Mouse (Mus musculus): Measurements from ENCODE around the gene Aen.

Gene Aen

DNA sequence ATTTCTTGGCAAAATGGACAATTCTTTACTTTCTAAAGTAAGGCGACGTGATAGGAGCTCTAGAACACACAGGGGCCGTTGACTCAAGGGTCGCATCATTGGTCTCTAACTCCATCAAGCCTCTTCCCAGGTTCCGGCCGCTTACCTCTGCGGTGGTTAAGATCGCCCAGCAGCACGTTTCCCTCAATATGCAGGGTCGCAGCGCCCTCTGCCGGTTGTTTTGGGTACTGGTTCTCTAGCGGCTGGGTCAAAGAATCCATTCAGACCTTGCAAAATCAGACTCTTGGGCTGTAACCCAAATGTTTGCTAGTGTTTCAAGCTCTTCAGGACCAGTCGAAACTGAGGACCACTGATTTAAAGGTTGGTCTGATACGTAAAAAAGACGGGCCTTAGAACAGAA is 5.0 kb upstream of the Aen start:
- DNase-seq (ENCODE audit: extremely low spot score, low read depth, low spot score), result peak; percentile 64

DNA sequence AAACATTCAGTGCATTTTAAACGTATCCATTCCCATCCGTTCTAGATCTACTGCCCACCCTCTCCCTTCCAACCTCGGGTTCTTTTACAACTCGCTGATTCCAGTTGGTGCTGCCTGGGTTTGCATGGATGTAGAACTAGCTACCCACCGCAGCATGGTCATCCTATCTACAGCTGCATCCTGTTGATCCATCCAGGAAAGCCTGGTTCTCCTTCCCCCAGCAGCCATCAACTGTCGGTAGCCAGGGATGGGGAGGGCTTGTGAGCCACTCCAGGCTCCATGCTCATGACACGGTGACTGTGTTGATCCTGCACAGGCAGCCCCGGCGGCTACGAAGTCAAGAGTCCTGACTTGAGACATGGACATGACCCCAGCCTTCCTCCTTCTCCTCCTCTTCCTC is 1.7 kb upstream of the Aen start:
- DNase-seq (ENCODE audit: extremely low spot score, low read depth, low spot score), result no peak

DNA sequence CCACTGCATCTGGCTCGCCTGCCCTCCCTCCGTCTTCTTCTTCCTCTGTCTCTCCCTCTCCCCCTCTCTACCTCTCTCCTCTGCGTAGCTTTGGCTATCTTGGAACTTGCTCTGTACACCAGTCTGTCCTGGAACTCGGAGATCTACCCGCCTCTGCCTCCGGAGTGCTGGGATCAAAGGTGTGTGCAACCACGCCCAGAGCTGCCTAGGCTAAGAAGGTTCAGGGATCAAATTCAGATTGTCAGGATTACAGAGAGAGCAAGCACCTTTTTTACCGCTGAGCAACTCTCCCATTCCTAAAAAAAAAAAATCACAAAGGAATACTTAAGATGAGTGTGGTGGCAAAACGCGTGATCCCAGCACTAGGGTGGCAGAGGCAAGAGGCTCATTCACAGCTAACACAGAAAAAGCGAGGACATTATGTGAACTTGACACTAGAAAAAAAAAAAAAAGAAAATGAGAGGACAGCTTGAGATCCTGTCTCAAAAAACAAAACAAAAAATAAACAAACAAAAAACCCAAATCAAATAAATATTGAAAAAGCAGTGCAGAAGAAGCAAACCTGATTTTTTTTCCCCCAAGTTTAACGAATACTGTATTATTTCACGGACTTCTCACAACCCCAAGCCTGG is 517 bp upstream of the Aen start:
- no peak for DNase-seq (ENCODE audit: extremely low spot score, low read depth, low spot score)

DNA sequence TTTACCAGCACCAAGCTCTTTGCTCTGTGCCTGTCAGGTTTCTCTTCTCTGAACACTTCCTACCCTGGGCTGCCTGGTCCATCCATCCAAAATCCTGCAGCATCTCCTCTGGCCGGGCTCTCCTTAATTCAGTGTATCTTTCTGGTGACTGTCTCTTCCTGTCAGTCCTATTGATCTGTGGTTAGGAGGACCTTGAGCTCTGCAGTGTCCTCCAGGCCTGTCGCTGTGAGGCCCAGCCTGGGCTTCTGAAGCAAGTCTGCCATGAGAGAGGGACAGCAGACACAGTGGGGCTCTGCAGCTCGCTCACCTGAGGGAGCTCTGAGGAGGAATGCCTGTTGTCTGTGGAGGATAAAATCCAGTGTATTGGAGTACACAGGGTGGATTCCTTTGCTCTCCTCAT is 1.9 kb downstream of the Aen start:
- no peak for DNase-seq (ENCODE audit: extremely low spot score, low read depth, low spot score)

DNA sequence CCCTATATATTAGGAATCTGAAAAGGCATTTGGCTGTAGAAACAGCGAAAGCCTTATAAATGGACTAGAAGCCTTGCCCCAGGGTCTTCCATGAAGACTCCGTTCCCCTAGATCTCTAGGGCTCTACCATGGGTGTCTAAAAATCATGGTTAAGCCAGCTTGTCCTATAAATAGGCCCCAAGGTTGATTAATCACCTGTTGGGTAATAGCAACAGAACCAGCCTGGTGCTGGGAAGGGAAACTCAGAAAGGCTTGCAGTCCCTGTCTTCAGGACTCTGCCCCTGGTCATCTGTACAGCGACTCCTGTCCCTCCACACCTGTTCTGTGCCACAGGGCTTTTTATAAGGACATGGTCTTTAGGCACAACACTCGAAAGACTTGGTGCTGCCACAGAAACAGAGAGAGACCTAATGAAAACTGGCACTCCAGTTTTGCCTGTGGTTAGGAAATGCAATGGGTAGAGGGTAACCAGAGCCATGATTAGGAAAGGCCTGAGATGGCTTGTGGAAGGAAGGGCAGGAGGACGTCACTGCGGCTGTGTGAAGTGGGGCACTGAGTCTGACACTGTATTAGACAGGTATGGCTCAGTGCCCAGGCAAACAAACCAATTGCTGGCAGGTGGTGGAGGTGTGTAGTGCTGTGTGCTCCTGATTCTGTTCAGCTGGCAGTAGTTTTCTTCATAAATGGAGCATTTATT is 7.7 kb downstream of the Aen start:
- DNase-seq (ENCODE audit: extremely low spot score, low read depth, low spot score), result no peak

DNA sequence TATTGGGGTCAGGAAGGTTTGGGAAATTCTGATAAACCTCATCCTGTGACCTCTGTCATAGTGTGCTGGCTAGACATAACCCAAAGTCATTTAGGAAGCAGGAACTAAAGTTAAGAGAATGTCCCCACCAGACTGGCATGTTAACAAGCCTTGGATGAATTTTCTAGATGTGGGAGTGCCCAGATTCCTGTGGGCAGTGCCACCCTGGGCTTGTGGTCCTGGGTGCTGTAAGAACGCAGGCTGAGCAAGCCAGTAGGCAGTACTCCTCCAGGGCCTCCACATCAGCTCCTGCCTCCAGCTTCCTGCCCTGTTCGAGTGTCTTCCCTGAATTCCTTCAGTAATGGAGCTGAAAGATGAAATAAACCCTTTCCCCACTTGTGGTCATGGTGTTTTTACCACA is 8.5 kb downstream of the Aen start:
- no peak for DNase-seq (ENCODE audit: extremely low spot score, low read depth, low spot score)

DNA sequence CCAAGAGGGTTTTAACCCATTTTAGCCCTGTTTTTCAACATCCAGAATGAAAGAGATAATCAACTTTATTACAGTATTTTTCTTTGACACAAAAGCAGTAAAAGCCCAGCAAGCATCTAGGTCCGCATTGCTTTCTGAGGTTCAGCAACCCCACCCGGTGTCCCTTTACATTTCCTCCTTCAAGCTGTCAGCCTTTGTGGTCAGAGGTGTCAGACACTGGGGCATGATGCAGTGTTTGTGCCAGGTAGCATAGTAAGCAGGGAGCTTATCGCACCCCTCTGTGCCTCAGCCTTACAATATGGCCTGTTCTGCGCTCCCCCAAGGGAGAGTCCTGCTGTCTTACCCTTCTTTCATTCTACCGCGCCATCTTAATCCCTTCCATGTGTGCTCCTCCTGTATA is 13.4 kb downstream of the Aen start:
- no peak for DNase-seq (ENCODE audit: extremely low spot score, low read depth, low spot score)

DNA sequence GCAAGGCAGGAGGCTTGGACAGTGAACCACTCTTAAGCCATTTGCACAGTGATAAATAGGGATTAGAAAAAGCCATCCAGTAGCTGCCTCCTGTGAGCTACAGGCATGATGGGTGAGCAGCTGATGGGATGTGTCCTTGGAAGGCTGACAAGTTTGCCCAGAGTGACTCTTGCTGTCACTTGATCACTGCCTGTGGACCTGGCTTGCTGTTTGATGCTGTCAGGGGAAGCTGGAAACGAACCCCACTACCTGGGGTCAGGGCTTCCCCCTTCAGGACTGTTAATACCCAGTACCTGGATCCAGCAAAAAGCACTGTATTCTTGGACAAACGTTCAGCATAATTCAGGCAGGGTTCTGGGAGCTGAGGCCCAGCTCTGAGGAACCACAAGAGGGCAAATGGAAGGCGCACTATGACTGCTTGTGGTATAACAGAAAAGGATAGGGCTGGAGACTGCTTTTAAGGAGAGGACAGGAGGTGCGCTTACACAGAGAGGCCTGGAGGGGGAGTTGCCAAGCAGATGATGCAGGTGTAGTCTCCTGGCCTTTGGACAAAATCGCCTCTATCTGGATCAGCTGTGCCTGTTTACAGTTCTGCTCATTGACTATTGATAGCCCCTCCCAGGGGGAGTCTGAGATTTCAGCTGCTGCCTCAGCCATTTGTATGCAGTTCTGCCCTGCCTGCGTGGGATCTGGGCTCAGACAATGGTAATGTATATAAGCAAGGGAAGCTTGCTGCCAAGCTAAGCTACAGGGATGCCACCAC is 14.9 kb downstream of the Aen start:
- DNase-seq (ENCODE audit: extremely low spot score, low read depth, low spot score), result no peak

DNA sequence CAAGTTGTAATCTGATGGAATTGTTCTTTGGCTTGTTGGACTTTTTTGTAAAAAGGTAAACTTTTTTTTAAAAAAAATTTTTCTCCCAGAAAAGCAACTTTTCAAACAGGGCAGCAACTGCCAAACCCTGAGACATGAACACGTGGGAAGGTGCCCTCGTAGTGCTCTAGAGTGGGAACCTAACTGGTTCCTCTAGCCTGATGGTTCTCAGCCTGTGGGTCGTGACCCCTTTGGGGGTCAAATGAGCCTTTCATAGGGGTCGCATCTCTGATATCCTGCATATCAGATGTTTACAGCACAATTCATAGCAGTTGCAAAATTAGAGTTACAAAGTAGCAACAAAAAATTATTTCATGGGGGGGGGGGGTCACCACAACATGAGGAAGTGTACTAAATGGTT is 15.6 kb downstream of the Aen start:
- no peak for DNase-seq (ENCODE audit: extremely low spot score, low read depth, low spot score)

DNA sequence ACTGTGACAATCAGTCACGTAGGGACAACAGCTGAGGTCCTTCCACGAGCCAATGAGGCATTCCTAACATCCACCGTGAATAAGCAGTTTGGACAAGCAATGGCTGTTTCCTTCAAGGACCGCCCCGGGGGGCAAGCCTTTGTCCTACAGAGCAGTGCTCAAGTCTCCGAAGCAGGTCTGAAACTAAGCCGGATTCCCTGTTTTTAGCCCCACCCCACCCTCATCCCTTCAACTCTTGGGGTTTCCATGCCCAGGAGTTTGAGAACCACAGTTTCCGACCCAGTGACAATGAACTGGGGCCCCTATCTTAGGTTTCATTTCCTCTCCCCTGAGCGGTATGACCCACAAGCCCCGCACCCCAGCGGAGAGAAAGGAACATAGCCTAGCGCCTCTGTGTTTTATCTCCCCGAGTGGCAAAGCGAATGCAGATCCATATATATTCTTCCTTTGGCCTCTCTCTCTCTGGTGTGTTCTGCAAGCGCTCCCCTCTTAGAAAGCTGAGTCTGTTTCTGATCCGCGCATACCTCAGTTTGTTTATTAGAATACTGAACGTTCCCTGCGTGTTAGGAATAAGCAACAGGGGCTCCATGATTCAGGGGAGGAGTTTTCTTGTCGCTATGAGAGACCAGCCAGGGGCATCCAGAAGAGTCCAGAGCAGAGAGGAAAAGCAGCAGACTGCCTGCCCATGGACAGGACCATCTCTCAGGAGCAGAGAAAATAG is 16.8 kb downstream of the Aen start:
- no peak for DNase-seq (ENCODE audit: extremely low spot score, low read depth, low spot score)

DNA sequence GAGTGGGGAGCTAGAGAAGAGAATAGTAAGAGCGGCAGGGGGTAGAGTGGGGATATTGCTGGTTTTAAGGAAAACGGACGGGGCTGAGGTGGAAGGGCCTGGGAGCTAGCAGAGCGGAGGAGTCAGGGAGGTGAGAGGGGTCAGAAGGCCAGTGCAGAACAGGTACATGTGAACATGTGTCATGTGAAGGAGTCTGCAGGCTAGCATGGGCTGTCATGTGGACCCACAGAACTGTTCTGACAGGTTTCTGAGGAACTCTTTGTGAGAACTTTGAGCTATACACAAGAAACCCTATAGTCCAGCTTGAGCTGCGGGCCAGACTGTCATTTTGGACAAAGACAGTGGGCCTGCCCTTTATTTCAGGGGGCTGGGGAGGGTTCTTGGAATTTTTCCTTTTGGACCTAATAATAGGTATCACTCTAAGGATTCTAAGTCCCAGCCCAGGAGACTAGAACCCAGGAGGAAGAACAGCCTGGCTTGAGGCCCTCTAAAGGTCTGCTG is 17.4 kb downstream of the Aen start, which contains the start of gene Isg20:
TSS of gene Isg20 (plus strand) at position 451 of the 501 bp plus-strand sequence.
- DNase-seq (ENCODE audit: extremely low spot score, low read depth, low spot score), result no peak

DNA sequence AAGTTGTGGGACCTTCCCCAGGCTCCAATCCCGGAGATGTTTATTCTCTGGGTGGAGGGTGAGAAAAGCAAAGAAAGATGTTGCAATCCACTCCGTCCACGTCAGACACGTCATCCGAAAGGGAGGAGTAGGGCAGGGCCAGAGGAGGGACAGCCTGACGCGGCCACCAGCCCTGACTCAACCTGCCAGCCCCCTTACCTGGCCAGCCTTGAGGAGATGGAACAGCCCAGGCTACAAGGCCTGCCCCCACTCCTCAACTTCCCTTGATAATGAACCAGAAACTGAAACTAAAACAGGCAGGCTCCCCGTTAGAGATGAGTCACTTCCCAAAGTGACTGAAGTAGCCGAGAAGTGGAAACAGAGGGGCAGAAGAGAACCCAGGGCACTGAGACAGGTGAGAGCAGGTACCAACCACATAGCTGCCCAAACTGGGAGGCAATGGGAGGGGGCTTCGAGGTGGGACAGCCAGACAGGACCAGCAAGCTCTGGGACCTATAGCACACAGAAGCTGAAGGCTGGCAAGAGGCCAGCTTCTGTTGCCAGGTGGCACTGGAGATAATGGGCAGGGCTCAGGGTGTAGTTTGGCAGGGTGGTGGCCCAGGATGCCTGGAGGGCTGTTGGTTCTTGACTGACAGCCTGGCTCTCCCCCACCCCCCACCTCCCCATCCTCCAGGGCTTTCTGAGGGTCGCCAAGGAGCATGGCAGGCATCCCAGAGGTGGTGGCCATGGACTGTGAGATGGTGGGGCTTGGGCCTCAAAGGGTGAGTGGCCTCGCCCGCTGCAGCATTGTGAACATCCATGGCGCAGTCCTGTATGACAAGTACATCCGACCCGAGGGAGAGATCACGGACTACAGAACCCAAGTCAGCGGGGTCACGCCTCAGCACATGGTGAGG is 18.2 kb downstream of the Aen start:
- no peak for DNase-seq (ENCODE audit: extremely low spot score, low read depth, low spot score)

DNA sequence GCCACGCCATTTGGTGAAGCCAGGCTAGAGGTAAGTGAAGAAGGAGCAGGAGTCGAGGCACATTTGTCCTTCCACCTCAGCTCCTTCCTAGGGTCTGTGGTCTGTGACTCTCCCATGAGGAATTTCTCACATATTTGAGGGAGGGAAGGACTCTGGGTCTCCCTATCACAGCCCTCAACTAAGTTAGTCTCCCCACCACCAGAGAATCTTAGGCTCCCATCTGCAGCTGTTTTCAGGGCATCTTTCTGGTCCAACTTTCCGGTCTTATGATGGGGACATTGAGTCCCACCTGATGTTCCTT is 18.8 kb downstream of the Aen start:
- no peak for DNase-seq (ENCODE audit: extremely low spot score, low read depth, low spot score)

DNA sequence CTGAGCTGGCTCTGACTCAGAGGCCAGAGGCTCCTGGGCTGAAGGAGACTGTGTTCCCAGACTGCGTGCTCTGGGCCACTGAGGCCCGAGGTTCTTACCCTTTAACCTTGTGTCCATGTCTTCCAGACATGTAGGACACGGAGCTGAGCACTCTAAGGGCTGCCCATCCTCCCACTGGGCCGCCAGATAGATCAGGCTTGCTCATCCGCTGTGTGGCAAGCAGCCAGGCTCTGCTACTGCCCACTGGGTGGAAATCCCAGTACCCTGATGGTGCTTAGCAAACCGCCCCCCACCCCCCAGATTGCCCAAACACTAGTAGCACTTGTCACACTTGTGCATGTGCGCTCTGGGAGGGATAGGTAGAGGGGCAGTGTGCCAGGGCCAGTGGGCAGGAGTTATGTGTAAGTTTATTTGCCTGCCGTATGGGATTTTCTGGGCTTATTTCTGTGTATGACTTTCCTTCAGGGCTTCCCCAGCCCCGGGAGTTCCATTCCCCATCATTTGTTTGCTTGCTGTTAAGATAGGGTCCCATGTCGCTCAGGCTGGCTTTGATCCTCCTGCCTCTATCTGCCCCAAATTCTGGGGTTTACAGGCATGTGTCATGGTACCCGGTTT is 19.3 kb downstream of the Aen start:
- no peak for DNase-seq (ENCODE audit: extremely low spot score, low read depth, low spot score)

DNA sequence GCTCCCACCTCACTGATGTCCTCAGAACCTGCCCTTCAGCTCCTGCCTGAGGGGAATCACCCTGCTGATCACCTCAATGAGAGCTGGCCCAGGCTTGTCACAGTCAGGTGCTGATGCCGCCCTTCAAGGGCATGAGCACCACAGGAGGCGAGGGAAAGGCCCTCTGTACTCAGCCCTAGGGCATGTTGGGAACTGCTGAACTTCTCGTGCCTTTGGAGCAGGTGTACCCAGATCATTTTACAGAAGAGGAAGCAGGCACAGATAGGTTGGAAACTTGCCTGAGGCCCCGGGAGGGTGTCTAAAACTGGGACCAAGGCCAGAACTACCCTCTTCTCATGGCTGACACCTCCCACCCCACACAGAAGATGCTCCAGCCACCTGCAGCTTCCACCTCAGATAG is 23.0 kb downstream of the Aen start:
- DNase-seq (ENCODE audit: extremely low spot score, low read depth, low spot score), result no peak

DNA sequence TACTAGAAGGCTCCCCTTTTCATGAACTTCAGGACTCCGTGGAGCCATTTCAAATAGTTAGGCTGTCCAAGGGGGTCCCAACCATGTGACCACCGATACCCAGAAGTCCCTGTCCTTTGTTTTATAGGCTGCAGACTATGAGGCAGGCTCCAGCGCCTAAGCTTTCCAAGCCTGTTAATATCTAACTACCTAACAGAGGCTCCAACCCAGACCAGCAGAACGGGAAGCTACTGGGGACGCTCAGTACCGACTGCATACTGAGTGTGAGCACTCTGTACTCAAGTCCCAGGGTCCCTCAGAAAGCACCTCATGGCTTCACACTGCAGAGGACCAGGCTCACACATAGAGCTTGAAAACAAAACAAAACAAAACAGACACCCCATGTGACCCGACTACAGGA is 26.9 kb downstream of the Aen start:
- DNase-seq (ENCODE audit: extremely low spot score, low read depth, low spot score), result no peak

DNA sequence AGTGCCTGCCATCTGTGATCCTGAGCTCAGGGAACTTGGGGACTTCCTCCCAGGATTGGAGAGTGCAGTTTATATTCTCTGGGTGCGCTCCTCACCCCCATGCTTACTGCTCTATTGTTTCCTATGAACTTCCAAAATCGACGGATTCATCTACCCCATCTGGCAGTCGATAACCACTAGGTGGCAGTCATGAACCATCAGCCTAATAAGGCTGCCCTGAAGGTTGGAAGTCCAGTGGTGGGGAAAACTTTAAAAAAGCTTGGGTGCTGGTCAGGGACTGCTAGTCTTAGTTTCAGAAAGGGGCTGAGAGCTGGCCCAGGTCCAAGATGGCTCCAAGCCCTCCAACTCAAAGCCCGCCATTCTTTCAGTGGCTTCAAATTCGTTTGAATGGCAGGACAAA is 28.6 kb downstream of the Aen start:
- peak; percentile 81 for DNase-seq (ENCODE audit: extremely low spot score, low read depth, low spot score)

DNA sequence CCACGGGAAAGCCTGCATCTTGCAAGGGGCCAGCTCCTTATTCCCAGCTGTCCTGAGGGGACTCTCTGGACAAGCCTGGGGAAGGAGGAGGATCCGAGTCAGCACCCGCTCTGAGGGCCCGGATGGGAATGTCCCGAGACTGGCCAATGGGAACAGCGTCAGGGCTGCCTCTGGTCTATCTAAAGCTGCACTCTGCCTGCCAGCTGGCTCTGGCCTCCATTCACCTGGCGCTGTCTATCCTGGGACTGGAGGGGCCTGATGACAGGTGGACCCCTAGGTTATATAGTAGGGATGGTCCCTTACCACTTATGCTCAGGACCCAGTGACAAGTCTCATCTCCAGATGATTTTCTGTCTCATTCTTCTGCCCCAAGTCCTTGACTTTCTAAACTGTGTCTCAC is 29.1 kb downstream of the Aen start:
- no peak for DNase-seq (ENCODE audit: extremely low spot score, low read depth, low spot score)

DNA sequence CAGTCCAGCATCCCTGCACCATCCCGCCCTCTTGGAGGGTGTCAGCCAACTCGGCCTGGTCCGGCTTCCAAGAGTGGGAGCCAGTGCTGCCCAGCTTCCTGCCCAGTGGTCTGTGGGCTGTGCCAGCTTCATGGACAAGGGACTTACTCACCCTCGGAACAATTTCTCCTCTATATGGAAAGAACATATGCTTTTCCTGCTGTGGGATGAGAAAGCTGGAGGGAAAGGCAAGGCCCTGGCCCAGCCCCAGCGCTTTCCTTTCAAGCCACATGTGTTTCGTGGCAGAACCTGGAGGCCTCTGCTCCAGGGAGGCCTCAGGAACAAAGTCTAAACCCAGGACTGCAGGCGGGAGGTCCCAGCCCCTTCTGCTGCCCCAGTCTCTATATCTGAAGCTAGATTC is 30.0 kb downstream of the Aen start:
- DNase-seq (ENCODE audit: extremely low spot score, low read depth, low spot score), result no peak

DNA sequence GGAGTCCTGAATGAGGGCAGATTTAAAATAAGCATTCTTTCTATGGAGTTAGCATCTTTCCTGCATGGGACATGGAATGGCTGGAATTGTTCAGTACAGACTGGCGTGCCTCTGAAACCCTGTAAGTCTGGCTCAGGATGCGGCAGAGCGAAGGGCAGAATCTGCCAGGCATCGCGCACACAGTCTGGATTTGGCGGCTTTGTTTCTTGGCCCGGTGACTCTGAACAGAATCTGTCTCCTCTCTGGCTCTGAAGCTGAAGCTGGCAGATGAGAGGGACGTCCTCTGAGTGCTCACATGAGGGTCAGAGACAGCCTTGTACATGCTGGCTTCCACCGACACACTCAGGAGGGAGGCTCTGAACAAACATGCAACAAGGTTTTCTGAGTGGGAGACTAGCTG is 30.5 kb downstream of the Aen start:
- DNase-seq (ENCODE audit: extremely low spot score, low read depth, low spot score), result no peak
